Mouse (Mus musculus): ENCODE measurements around the gene Trappc12. TPM values are rescaled to one million over a fixed set of nuclear protein-coding genes. Genes with fewer than 3 reads are reported as not detected.
A peak's percentile ranks its signal among the peaks of the same experiment; 100 is the strongest.
"Not testable (repeated sequence)": the region's sequence is repeated elsewhere in the genome, so short reads cannot be mapped to it uniquely, and the experiment has no call there.

Gene Trappc12
- polyA plus RNA-seq, 1 experiment from 2014 or later = 40.9 TPM

DNA sequence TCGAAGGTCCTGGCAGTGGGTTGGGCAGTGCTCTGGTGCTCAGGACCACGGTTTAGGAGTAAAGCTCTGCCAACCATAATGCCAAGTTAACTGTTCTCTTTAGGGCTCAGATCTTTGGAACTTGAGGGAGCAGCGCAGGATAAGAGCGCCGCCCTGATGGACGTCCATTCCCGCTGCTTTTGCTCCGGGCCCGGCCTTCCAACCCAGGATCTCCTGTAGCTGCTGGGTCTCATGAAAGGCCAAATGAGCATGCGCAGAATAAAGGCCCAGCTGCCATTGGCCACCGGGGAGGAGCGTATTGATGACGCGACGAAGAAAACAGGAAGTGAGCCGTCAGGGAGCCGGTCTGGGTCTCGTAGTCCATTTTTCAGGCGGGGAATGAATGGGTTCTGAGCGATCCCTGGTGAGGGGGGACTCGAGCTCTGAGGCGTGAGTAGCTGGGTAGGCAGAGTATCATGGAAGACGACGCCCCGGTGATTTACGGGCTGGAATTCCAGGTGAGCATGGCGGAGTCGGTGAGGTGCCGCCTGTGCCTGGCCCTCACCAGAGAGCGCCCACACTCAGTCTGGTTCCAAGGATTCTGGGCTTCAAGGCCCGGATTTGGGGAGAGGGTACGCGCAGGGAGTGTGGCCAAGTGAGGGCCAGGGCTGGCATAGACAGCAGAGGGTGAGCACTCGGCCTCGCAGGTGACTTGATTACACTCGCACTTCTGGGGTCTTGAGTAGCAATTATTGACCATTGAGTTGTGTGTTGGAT lies 1.4 kb upstream of the Trappc12 start, which contains the start of gene Eipr1:
Gene Eipr1, plus strand, starts transcription at position 296 of the 756 bp plus-strand sequence.
- no peaks in the 10 kb centered on the region for H3K27me3 ChIP-seq (replicated peaks; ENCODE audit: control insufficient read depth, insufficient read depth, low read length)
- H3K4me2 ChIP-seq (ENCODE audit: low read length) = peak within 1 kb of the TSS; percentile 90
- peak within 1 kb of the TSS; percentile 34; the same call in 1 of the 2 replicates for H3K27ac ChIP-seq (ENCODE audit: low read depth)
- H3K9me3 ChIP-seq (ENCODE audit: control insufficient read depth, low read length) = no peaks in the 10 kb centered on the region
- ATAC-seq (replicated peaks; ENCODE audit: low FRiP score, low TSS enrichment, low read depth) (peak; percentile 83), DNase-seq (ENCODE audit: low spot score) (peak; percentile 92)
- peak within 1 kb of the TSS; percentile 62 for H3K9ac ChIP-seq (ENCODE audit: low read length)
- WGBS = 4% methylated on average over 36 of the region's 36 CpGs
- peaks cover 4% of the 10 kb centered on the region for H3K36me3 ChIP-seq (ENCODE audit: control insufficient read depth, insufficient read depth, low read length)
- peaks cover 8% of the 10 kb centered on the region; the same call in 1 of the 2 replicates for H3K4me1 ChIP-seq (replicated peaks; ENCODE audit: control insufficient read depth, insufficient read depth, low read length)
- peak within 1 kb of the TSS; percentile 80 for H3K4me3 ChIP-seq (ENCODE audit: low read depth, low read length)

DNA sequence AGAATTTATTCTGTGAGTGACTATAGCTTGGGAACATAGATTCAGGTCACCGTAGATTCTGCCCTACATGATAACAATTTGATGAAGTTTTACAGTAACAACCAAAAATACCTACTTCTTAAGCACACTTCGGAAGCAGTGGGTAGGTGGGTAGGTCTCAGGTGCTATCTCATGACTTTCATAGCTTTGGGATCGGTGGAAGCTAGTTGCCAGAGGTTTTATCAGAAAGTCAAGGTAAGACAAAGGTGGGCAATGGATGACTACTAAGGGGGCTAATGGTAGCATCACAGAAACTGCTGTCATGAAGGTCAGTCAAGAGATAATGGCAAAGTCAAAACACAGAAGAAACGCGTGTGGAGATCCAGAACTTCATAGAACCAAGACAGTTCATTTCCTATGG lies 604 bp upstream of the Trappc12 start:
- Histone ChIP-seq H3K27me3 (replicated peaks; ENCODE audit: control insufficient read depth, insufficient read depth, low read length) (no peaks in the 10 kb centered on the region), H3K4me1 (replicated peaks; ENCODE audit: control insufficient read depth, insufficient read depth, low read length) (peaks cover 8% of the 10 kb centered on the region; the same call in 1 of the 2 replicates), H3K9me3 (ENCODE audit: control insufficient read depth, low read length) (no peaks in the 10 kb centered on the region), H3K27ac (ENCODE audit: low read depth) (no peak overlapping the region), H3K4me3 (ENCODE audit: low read depth, low read length) (no peak overlapping the region; the same call in 1 of the 2 replicates), H3K9ac (ENCODE audit: low read length) (no peak overlapping the region), H3K36me3 (ENCODE audit: control insufficient read depth, insufficient read depth, low read length) (peaks cover 12% of the 10 kb centered on the region), H3K4me2 (ENCODE audit: low read length) (peak overlapping the region; percentile 84; the same call in 1 of the 2 replicates)
- WGBS = 91% methylated on average over 5 of the region's 5 CpGs
- no peak for DNase-seq (ENCODE audit: low spot score)
- ATAC-seq (replicated peaks; ENCODE audit: low FRiP score, low TSS enrichment, low read depth) = no peak

DNA sequence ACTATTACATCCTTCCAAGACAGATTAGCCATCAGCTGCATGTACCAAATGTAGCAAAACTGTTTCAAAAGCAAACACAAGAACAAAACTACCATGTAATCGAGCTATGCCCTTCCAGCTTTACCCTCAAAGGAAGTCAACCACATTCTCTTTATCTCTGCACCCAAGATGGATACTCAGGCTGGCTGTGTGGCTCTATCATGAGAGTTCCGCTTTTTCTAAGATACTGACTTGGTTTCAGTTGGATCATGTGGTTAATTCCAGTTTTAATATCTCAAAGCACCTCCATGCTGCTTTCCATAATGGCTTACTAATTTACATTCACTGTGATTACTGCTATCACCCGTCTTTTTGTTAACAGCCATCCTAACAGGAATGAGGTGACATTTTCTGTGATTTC lies 6.9 kb downstream of the Trappc12 start:
- H3K4me1 ChIP-seq (replicated peaks; ENCODE audit: control insufficient read depth, insufficient read depth, low read length) = no peaks in the 10 kb centered on the region
- H3K4me2 ChIP-seq (ENCODE audit: low read length) = no peak overlapping the region
- DNase-seq (ENCODE audit: low spot score) = no peak
- H3K27me3 ChIP-seq (replicated peaks; ENCODE audit: control insufficient read depth, insufficient read depth, low read length) = no peaks in the 10 kb centered on the region
- H3K4me3 ChIP-seq (ENCODE audit: low read depth, low read length) = no peak overlapping the region
- peaks cover 56% of the 10 kb centered on the region for H3K36me3 ChIP-seq (ENCODE audit: control insufficient read depth, insufficient read depth, low read length)
- WGBS = 91% methylated on average over 3 of the region's 3 CpGs
- H3K9me3 ChIP-seq (ENCODE audit: control insufficient read depth, low read length) = no peaks in the 10 kb centered on the region
- H3K9ac ChIP-seq (ENCODE audit: low read length) = no peak overlapping the region
- no peak for ATAC-seq (replicated peaks; ENCODE audit: low FRiP score, low TSS enrichment, low read depth)
- no peak overlapping the region for H3K27ac ChIP-seq (ENCODE audit: low read depth)

DNA sequence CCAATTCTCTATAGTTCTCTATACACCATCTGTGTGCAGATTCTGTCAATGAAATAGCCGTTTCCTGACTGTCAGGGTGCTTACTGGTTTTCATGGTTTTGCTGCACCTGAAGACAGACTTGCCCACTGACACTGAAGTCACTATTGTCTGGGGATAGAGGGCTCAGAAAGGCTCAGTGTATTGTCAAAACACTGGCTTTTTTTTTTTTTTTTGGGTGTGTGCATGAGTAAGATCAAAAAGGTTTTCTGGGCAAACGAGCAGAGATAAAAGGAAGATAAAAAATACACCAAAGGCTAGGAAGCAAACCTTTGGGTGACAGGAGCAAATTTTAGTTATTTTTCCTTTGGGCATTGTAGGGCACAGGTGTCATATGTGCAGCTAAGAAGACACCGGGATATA lies 15.0 kb downstream of the Trappc12 start:
- H3K9ac ChIP-seq (ENCODE audit: low read length) = no peak overlapping the region
- no peaks in the 10 kb centered on the region for H3K4me1 ChIP-seq (replicated peaks; ENCODE audit: control insufficient read depth, insufficient read depth, low read length)
- no peak overlapping the region for H3K4me2 ChIP-seq (ENCODE audit: low read length)
- ATAC-seq (replicated peaks; ENCODE audit: low FRiP score, low TSS enrichment, low read depth) (no peak), DNase-seq (ENCODE audit: low spot score) (no peak)
- H3K4me3 ChIP-seq (ENCODE audit: low read depth, low read length) = no peak overlapping the region
- WGBS = 89% methylated on average over 3 of the region's 3 CpGs
- H3K9me3 ChIP-seq (ENCODE audit: control insufficient read depth, low read length) = 0 out of 2 replicates have a peak, but pooled peaks cover 3% of the 10 kb centered on the region
- H3K27me3 ChIP-seq (replicated peaks; ENCODE audit: control insufficient read depth, insufficient read depth, low read length) = no peaks in the 10 kb centered on the region
- H3K27ac ChIP-seq (ENCODE audit: low read depth) = no peak overlapping the region
- peaks cover 57% of the 10 kb centered on the region for H3K36me3 ChIP-seq (ENCODE audit: control insufficient read depth, insufficient read depth, low read length)

DNA sequence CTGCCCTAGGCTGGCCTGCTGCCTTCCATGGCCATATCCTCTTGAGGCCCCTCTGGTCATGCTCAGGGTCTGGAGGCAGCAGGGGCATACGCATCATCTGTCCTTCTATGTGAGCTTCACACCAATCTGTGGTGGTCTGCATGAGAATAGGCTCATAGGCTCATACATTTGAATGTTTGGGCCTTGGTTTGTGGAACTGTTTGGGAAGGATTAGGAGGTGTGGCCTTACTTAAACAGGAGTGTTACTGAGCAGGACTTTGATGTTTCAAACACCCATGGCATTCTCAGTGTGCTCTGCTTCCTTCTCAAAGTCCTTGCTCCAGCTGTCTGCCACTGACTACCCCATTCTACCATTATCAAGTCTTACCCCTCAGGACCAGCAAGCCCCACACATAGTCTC lies 16.0 kb downstream of the Trappc12 start:
- H3K9me3 ChIP-seq (ENCODE audit: control insufficient read depth, low read length) = 0 out of 2 replicates have a peak, but pooled peaks cover 3% of the 10 kb centered on the region
- H3K4me2 ChIP-seq (ENCODE audit: low read length) = no peak overlapping the region
- H3K27ac ChIP-seq (ENCODE audit: low read depth) = no peak overlapping the region
- H3K36me3 ChIP-seq (ENCODE audit: control insufficient read depth, insufficient read depth, low read length) = peaks cover 63% of the 10 kb centered on the region
- 96% methylated on average over 1 of the region's 1 CpGs for WGBS
- no peak overlapping the region for H3K9ac ChIP-seq (ENCODE audit: low read length)
- no peaks in the 10 kb centered on the region for H3K4me1 ChIP-seq (replicated peaks; ENCODE audit: control insufficient read depth, insufficient read depth, low read length)
- H3K4me3 ChIP-seq (ENCODE audit: low read depth, low read length) = no peak overlapping the region
- DNase-seq (ENCODE audit: low spot score) (no peak), ATAC-seq (replicated peaks; ENCODE audit: low FRiP score, low TSS enrichment, low read depth) (no peak)
- no peaks in the 10 kb centered on the region for H3K27me3 ChIP-seq (replicated peaks; ENCODE audit: control insufficient read depth, insufficient read depth, low read length)

DNA sequence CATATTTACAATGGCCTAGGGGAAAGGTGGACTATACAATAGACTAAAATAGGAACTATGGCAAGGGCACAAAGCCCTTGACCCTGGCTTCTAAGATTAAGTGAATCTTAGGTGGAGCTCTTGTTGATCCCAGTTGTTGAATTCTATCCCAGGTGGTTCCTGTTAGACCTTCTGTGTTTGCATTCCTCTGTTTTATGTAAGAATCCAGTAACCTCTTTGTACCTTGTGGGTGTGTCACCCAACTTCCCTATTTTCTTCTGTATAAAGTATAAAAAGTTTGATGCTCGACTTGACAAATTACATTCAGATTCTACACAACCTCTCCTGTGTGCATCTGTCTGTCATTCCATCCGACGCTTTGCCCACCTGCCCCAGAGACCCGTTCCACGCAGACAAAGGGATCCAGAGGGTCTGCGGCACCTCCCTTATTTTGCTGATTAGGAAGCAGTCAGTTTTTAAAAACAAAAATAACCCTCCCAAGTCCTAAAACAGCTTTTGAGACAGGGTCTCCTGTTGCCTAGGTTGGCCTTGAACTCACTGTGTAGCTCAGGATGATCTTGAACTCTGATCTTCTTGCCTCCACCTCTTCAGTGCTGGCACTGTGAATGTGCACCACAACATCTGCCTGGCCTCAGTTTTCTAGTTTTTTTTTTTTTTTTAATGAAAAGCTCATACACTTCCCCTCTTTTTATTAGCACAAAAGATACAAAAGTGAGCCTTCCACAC lies 16.6 kb downstream of the Trappc12 start:
- DNase-seq (ENCODE audit: low spot score) = not testable (repeated sequence)
- H3K36me3 ChIP-seq (ENCODE audit: control insufficient read depth, insufficient read depth, low read length) = peaks cover 65% of the 10 kb centered on the region

DNA sequence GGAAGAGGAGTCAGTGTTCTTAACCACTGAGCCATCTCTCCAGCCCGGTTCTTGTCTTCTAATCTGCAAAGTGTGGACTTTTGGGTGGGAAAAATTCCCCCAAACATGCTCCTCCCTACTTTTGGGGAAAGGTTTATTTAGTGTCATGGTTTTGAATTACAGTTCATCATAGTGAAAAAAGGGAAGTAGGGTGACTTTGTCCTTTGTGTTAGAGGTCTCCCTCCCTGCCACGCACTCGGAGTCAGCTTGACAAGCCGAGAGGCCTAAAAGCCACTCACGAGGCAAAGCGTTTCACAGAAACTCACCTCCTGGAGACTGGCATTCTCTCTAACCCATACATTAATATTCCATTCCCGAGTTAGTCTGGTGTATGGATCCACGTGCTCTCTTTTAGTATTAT lies 17.6 kb downstream of the Trappc12 start:
- Histone ChIP-seq H3K9ac (ENCODE audit: low read length) (no peak overlapping the region), H3K36me3 (ENCODE audit: control insufficient read depth, insufficient read depth, low read length) (peaks cover 68% of the 10 kb centered on the region), H3K4me1 (replicated peaks; ENCODE audit: control insufficient read depth, insufficient read depth, low read length) (no peaks in the 10 kb centered on the region), H3K27me3 (replicated peaks; ENCODE audit: control insufficient read depth, insufficient read depth, low read length) (no peaks in the 10 kb centered on the region), H3K27ac (ENCODE audit: low read depth) (no peak overlapping the region), H3K9me3 (ENCODE audit: control insufficient read depth, low read length) (0 out of 2 replicates have a peak, but pooled peaks cover 3% of the 10 kb centered on the region), H3K4me2 (ENCODE audit: low read length) (no peak overlapping the region), H3K4me3 (ENCODE audit: low read depth, low read length) (no peak overlapping the region)
- ATAC-seq (replicated peaks; ENCODE audit: low FRiP score, low TSS enrichment, low read depth) = no peak
- DNase-seq (ENCODE audit: low spot score) = no peak
- 93% methylated on average over 8 of the region's 8 CpGs for WGBS

More for the DNA sequence above, 16.6 kb downstream of the Trappc12 start:
- H3K27ac ChIP-seq (ENCODE audit: low read depth); H3K4me1 ChIP-seq (replicated peaks; ENCODE audit: control insufficient read depth, insufficient read depth, low read length); H3K4me2 ChIP-seq (ENCODE audit: low read length); ATAC-seq (replicated peaks; ENCODE audit: low FRiP score, low TSS enrichment, low read depth); H3K9ac ChIP-seq (ENCODE audit: low read length); H3K4me3 ChIP-seq (ENCODE audit: low read depth, low read length); H3K27me3 ChIP-seq (replicated peaks; ENCODE audit: control insufficient read depth, insufficient read depth, low read length); H3K9me3 ChIP-seq (ENCODE audit: control insufficient read depth, low read length): not testable (repeated sequence)
- 93% methylated on average over 6 of the region's 6 CpGs for WGBS

DNA sequence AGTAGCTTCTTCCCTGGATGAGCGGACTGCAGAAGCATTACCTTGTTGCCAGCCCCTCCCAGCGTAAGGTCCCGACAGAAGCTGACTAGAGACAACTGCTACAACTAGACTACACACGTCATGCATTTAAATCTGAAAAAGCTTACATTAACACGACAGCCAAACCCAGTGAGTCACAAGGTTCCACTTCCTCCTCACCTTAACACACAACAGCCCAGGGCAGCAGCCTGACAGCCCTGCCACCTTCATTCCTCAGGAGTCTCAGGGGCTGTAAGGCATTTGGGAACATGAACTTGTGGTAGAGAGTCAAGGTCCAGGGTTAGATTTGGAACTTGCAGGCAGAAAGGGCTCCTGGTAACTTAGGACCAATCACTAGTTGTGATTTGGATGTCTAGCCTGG lies 23.2 kb downstream of the Trappc12 start:
- ATAC-seq (replicated peaks; ENCODE audit: low FRiP score, low TSS enrichment, low read depth) (no peak), DNase-seq (ENCODE audit: low spot score) (no peak)
- WGBS = 80% methylated on average over 5 of the region's 5 CpGs
- Histone ChIP-seq H3K9me3 (ENCODE audit: control insufficient read depth, low read length) (no peaks in the 10 kb centered on the region), H3K4me1 (replicated peaks; ENCODE audit: control insufficient read depth, insufficient read depth, low read length) (no peaks in the 10 kb centered on the region), H3K4me3 (ENCODE audit: low read depth, low read length) (no peak overlapping the region), H3K9ac (ENCODE audit: low read length) (no peak overlapping the region), H3K36me3 (ENCODE audit: control insufficient read depth, insufficient read depth, low read length) (peaks cover 46% of the 10 kb centered on the region), H3K4me2 (ENCODE audit: low read length) (no peak overlapping the region), H3K27ac (ENCODE audit: low read depth) (no peak overlapping the region), H3K27me3 (replicated peaks; ENCODE audit: control insufficient read depth, insufficient read depth, low read length) (no peaks in the 10 kb centered on the region)

All from intestine, embryonic 14.5 days (tissue).